Mouse (Mus musculus): Measurements from ENCODE around the gene Rmdn3.

DNA sequence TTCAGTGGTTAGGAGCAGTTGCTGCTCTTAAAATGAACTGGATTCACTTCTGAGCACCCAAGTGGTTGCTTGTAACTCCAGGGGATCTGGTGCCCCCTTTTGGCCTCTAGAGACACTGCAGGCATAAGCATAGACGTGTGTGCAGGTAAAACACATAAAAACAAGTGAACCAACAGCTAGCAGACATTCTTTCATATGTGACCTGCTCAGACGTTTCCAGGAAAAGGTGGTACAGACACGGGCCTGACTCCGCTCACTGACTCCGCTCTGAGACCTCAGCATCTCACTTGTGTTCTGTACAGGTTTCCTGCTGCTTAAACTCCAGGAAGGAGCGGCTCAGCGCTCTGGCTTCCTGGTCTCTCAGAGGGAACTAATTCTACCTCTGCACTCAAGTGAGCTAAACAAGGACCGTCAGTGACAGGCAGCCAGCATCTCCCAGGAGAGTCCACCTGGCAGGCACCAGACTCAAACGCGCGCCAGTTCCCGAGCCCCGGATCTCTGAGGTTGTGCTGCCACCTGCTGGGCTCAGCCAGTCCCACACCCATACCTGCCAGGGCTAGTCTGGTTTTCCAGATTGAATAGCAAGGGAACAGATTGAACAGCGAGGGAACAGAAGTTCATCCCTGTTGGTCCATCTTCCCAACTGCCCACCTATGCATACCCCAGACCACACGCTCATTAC lies 32.3 kb upstream of the Rmdn3 start:
- TF ChIP-seq CHD2 (IDR thresholded peaks at IDR 0.05; ENCODE audit: low read depth, low read length) (no peak), ZC3H11A (IDR thresholded peaks at IDR 0.05; ENCODE audit: borderline replicate concordance, low read depth, low read length) (peak; percentile 68; the same call in 1 of the 2 replicates)

All from ES-E14 (cell line).